Mouse (Mus musculus) olfactory bulb, adult 2 months (tissue): ENCODE measurements at regions not wholly inside any gene's neighbourhood (a gene's known extent, or its start where the extent isn't known, plus 50 kb on each side); places are given as distances from the start of the nearest gene placed in this dataset.

Source experiments
- CTCF ChIP-seq: fragments of 200-500 bp; IDR thresholded peaks from 2 replicates; pipeline ENCODE4 v1.5.1; 2012; ENCODE audit warnings: low read depth, mild to moderate bottlenecking, low read length, moderate library complexity; ENCODE audit not compliant: insufficient read depth
- POLR2A ChIP-seq: fragments of 200-500 bp; IDR thresholded peaks from 2 replicates; pipeline ENCODE4 v1.6.1; 2012; ENCODE audit warnings: mild to moderate bottlenecking, low read depth, low read length, moderate library complexity; ENCODE audit not compliant: insufficient read depth

- TF ChIP-seq CTCF, result no peak
- no peak for TF ChIP-seq POLR2A
Measured at GRCm38 (mm10) chr12:118648673-118649072, 197.5 kb upstream of the Sp8 start.
